In the genomic region with DNA sequence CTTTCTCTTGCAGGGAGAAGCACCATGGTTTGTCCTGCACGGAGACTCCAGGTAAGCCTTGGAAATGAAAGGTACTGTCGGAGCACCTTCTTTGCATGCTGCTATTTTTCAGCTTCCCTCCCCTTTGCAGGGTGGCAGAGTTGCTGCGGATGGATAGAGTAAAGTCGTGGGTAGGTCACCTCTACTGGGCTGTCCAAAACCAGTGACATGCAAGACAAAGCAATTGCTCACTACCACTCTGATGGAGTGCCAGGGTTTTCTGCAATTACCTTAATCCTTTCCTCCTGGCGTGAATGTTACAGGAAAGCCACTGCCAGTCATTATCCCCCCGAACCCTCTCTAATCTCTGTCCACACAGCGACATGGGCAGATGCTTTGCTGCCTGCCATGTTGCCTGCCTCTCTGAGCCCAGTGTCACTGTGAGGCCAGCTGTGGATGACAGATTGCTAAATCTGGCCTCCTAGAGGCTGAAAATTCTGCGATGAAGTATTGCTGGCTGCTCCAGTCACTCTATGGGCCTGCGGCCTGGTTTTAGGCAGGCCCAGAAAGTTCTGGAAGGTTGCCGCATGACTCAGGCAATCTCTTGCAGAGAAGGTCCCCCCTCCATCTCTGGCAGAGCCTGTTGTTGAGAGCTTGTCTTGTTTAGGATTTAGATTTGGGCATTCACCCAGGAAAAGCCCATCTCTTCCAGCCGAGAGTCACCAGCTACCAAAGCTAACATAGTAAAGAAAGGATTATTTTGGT, we compare ENCODE assay signal across 8 mouse cellular contexts. TPM values are rescaled to one million over a fixed set of nuclear protein-coding genes. Genes with fewer than 3 reads are reported as not detected.
A peak's percentile ranks its signal among the peaks of the same experiment; 100 is the strongest.
DNase-seq lines count a peak whose midpoint lies in the region; ATAC-seq and TF ChIP-seq lines count a peak whose summit lies in the region.

No protein-coding gene starts in this region.

- 69% methylated on average over 11 of the region's 11 CpGs for WGBS in midbrain, embryonic 16.5 days
- 84% methylated on average over 11 of the region's 11 CpGs for WGBS in midbrain, embryonic 10.5 days
- WGBS in forebrain, embryonic 12.5 days = 79% methylated on average over 11 of the region's 11 CpGs

- ATAC-seq in midbrain, embryonic 16.5 days = peak; percentile 28; the same call in 1 of the 2 replicates
- ATAC-seq in granulocyte monocyte progenitor cell, adult 5-6 weeks (replicated peaks; ENCODE audit: poor library complexity, severe bottlenecking) = no peak
- no peak for ATAC-seq in megakaryocyte progenitor cell, adult 5-6 weeks (replicated peaks; ENCODE audit: poor library complexity)
- ATAC-seq in forebrain, embryonic 12.5 days (ENCODE audit: low FRiP score) = no peak

- no peak for DNase-seq in midbrain, embryonic 10.5 days (ENCODE audit: low spot score)
- DNase-seq in cerebellum, adult 9-10 months = peak; percentile 24
- peak; percentile 9 to 25 for DNase-seq in layer of hippocampus, adult 2 months (ENCODE audit: low spot score in 2 of 2)
- DNase-seq in ovary, adult 18-20 months (ENCODE audit: low spot score) = peak; percentile 66

- TF ChIP-seq CTCF in layer of hippocampus, adult 2 months (conservative IDR thresholded peaks at IDR 0.05) = no peak

- no peak overlapping the region for H3K27ac ChIP-seq in midbrain, embryonic 16.5 days (ENCODE audit: low read length)
- H3K27ac ChIP-seq in midbrain, embryonic 10.5 days (replicated peaks) = no peak overlapping the region
- no peak overlapping the region for H3K27ac ChIP-seq in layer of hippocampus, adult 2 months
- no peak overlapping the region for H3K27ac ChIP-seq in forebrain, embryonic 12.5 days

- no peak overlapping the region for H3K9ac ChIP-seq in midbrain, embryonic 16.5 days (ENCODE audit: low read depth, low read length)
- H3K9ac ChIP-seq in forebrain, embryonic 12.5 days = no peak overlapping the region

- no peak overlapping the region for H3K4me3 ChIP-seq in midbrain, embryonic 16.5 days (ENCODE audit: low read depth, low read length)
- H3K4me3 ChIP-seq in midbrain, embryonic 10.5 days = no peak overlapping the region
- H3K4me3 ChIP-seq in layer of hippocampus, adult 2 months = no peak overlapping the region
- no peak overlapping the region for H3K4me3 ChIP-seq in forebrain, embryonic 12.5 days (replicated peaks)

- no peaks in the 10 kb centered on the region for H3K9me3 ChIP-seq in midbrain, embryonic 16.5 days (replicated peaks; ENCODE audit: control insufficient read depth, low read length, poor library complexity, severe bottlenecking)
- H3K9me3 ChIP-seq in midbrain, embryonic 10.5 days (replicated peaks) = no peaks in the 10 kb centered on the region
- no peaks in the 10 kb centered on the region for H3K9me3 ChIP-seq in forebrain, embryonic 12.5 days

- H3K36me3 ChIP-seq in midbrain, embryonic 16.5 days (ENCODE audit: control insufficient read depth, insufficient read depth, low read length) = no peaks in the 10 kb centered on the region
- H3K36me3 ChIP-seq in midbrain, embryonic 10.5 days = no peaks in the 10 kb centered on the region
- H3K36me3 ChIP-seq in forebrain, embryonic 12.5 days (replicated peaks) = no peaks in the 10 kb centered on the region

- H3K4me2 ChIP-seq in midbrain, embryonic 16.5 days (ENCODE audit: low read length) = no peak overlapping the region
- H3K4me2 ChIP-seq in forebrain, embryonic 12.5 days = no peak overlapping the region

- no peaks in the 10 kb centered on the region for H3K4me1 ChIP-seq in midbrain, embryonic 16.5 days (ENCODE audit: control insufficient read depth, insufficient read depth, low read length)
- H3K4me1 ChIP-seq in midbrain, embryonic 10.5 days = peaks cover 7% of the 10 kb centered on the region; the same call in 1 of the 2 replicates
- no peaks in the 10 kb centered on the region; the same call in 1 of the 2 replicates for H3K4me1 ChIP-seq in forebrain, embryonic 12.5 days

- H3K27me3 ChIP-seq in midbrain, embryonic 16.5 days (ENCODE audit: control insufficient read depth, insufficient read depth, low read depth, low read length) = no peaks in the 10 kb centered on the region
- no peaks in the 10 kb centered on the region for H3K27me3 ChIP-seq in midbrain, embryonic 10.5 days (ENCODE audit: low read depth, poor library complexity, severe bottlenecking)
- H3K27me3 ChIP-seq in forebrain, embryonic 12.5 days = no peaks in the 10 kb centered on the region

RNA-seq across cellular contexts. Expression of a gene that starts 54.1 kb away (rescaled TPM):
- polyA plus RNA-seq in midbrain, embryonic 16.5 days (2015; fragmentation: Nextera tagmentation; extraction: Ambion mirVana) = 1.8 and 2.8 TPM in 2 replicates
- polyA plus RNA-seq in midbrain, embryonic 10.5 days (2016; fragmentation: Nextera tagmentation; extraction: Ambion mirVana) = 0.90 and 0.97 TPM in 2 replicates
- total RNA-seq in layer of hippocampus, adult 2 months (2021) = 1 to 10 TPM; 5.2 to 5.5 TPM
- not detected in 2 replicates for total RNA-seq in granulocyte monocyte progenitor cell, adult 5-6 weeks (2014; fragmentation: Nextera tagmentation)
- total RNA-seq in granulocyte monocyte progenitor cell, adult 5-6 weeks (2017) = not detected in 2 replicates
- total RNA-seq in megakaryocyte progenitor cell, adult 5-6 weeks (2015) = not detected in 2 replicates
- total RNA-seq in megakaryocyte progenitor cell, adult 5-6 weeks (2017) = not detected in 2 replicates
- polyA plus RNA-seq in forebrain, embryonic 12.5 days (2016; fragmentation: Nextera tagmentation; extraction: Ambion mirVana) = 0.08 and 0.15 TPM in 2 replicates

Comparison
In these comparisons a context has a peak if more than half of its experiments do, and no peak if none do; other contexts are left out.
1. RNA of a gene that starts 54.1 kb away (total RNA-seq): 5.2 to 5.5 TPM in layer of hippocampus, adult 2 months; not detected in granulocyte monocyte progenitor cell, adult 5-6 weeks and not detected in megakaryocyte progenitor cell, adult 5-6 weeks; every median in the first group is over 4 times any median in the second.